31 mouse cellular contexts compared by ENCODE assay signal in genomic region chr12:26086923-26087322, GRCm38 (mm10).
DNase-seq lines count a peak whose midpoint lies in the region; ATAC-seq and TF ChIP-seq lines count a peak whose summit lies in the region.
"Had no signal": no experiment of that assay in that cellular context is flagged by ENCODE, and none has a peak within 500 bp of the region (broad histone marks: within the 10 kb centered on the region; RNA-seq: fewer than 3 reads in every experiment).

No protein-coding gene starts in this region.

- H3K27ac ChIP-seq in left cerebral cortex, adult 2 months: peak overlapping the region; percentile 79; the same call in 1 of the 2 replicates
- H3K27ac ChIP-seq in CH12.LX (ENCODE audit: insufficient read depth, low read depth): no peak overlapping the region
- H3K27ac ChIP-seq: embryonic facial prominence, embryonic 13.5 days; heart, embryonic 10.5 days; heart, embryonic 15.5 days; hindbrain, embryonic 12.5 days; hindbrain, postnatal 0 days; intestine, embryonic 15.5 days; liver, embryonic 14.5 days; macrophage; midbrain, embryonic 13.5 days; neural tube, embryonic 13.5 days had no signal

- no peak for TF ChIP-seq EP300 in CH12.LX (IDR thresholded peaks at IDR 0.05; ENCODE audit: low read length)

- in situ Hi-C loops in CH12.LX (cut with MboI; ENCODE audit: low pct_ligation_motif_present, low pct_unique_long_range_greater_than_20kb, low sequenced_read_pairs): no loop called here

- no peak for TF ChIP-seq CTCF in left cerebral cortex, adult 2 months (IDR thresholded peaks at IDR 0.05)
- no peak for TF ChIP-seq CTCF in CH12.LX (conservative IDR thresholded peaks at IDR 0.05 in 1 of 2, IDR thresholded peaks at IDR 0.05 in 1 of 2; ENCODE audit: low read depth in 2 of 2, low read length in 2 of 2)

- no peaks in the 10 kb centered on the region for H3K79me2 ChIP-seq in CH12.LX (replicated peaks; ENCODE audit: control insufficient read depth, extremely low read depth, insufficient read depth, poor library complexity, severe bottlenecking)

- no peaks in the 10 kb centered on the region for H3K27me3 ChIP-seq in CH12.LX (replicated peaks)
- H3K27me3 ChIP-seq: embryonic facial prominence, embryonic 13.5 days; heart, embryonic 15.5 days; hindbrain, embryonic 12.5 days; intestine, embryonic 15.5 days; midbrain, embryonic 13.5 days; neural tube, embryonic 13.5 days had no signal

- no peak for TF ChIP-seq RAD21 in CH12.LX (IDR thresholded peaks at IDR 0.05; ENCODE audit: low read depth, low read length)

- dilution Hi-C loops in CH12.LX (cut with MboI; ENCODE audit: extremely low pct_ligation_motif_present, extremely low pct_unique_long_range_greater_than_20kb, low sequenced_read_pairs): no loop called here

- H3K36me3 ChIP-seq in CH12.LX (replicated peaks in 1 of 2; ENCODE audit: control insufficient read depth in 1 of 2, insufficient read depth in 1 of 2, low read length in 1 of 2): no peaks in the 10 kb centered on the region
- H3K36me3 ChIP-seq: embryonic facial prominence, embryonic 13.5 days; G1E; heart, embryonic 10.5 days; heart, embryonic 15.5 days; hindbrain, embryonic 12.5 days; intestine, embryonic 15.5 days; midbrain, embryonic 13.5 days; neural tube, embryonic 13.5 days had no signal

- H3K4me2 ChIP-seq in CH12.LX (ENCODE audit: insufficient read depth, low read depth, poor library complexity, severe bottlenecking): peak overlapping the region; percentile 84
- H3K4me2 ChIP-seq: embryonic facial prominence, embryonic 13.5 days; heart, embryonic 15.5 days; hindbrain, embryonic 12.5 days; intestine, embryonic 15.5 days; midbrain, embryonic 13.5 days; neural tube, embryonic 13.5 days had no signal

- no peak for TF ChIP-seq POLR2A in CH12.LX (IDR thresholded peaks at IDR 0.05; ENCODE audit: low read depth, low read length)

- peak overlapping the region; percentile 70 for H3K9ac ChIP-seq in CH12.LX (ENCODE audit: insufficient read depth, low read depth)
- H3K9ac ChIP-seq: embryonic facial prominence, embryonic 13.5 days; heart, embryonic 15.5 days; hindbrain, embryonic 12.5 days; intestine, embryonic 15.5 days; liver, embryonic 14.5 days; midbrain, embryonic 13.5 days; neural tube, embryonic 13.5 days had no signal

- peaks cover 5% of the 10 kb centered on the region for H3K9me3 ChIP-seq in CH12.LX (replicated peaks; ENCODE audit: low read length)
- H3K9me3 ChIP-seq: embryonic facial prominence, embryonic 13.5 days; heart, embryonic 10.5 days; heart, embryonic 15.5 days; hindbrain, embryonic 12.5 days; intestine, embryonic 15.5 days; midbrain, embryonic 13.5 days; neural tube, embryonic 13.5 days had no signal

- no peak overlapping the region for H3K4me3 ChIP-seq in left cerebral cortex, adult 2 months
- H3K4me3 ChIP-seq in CH12.LX (replicated peaks in 1 of 3; ENCODE audit: low read depth in 2 of 3, low read length in 2 of 3, poor library complexity in 1 of 3): peak overlapping the region in 1 of 3 experiments; percentile 18
- H3K4me3 ChIP-seq: embryonic facial prominence, embryonic 13.5 days; heart, embryonic 10.5 days; heart, embryonic 15.5 days; hindbrain, embryonic 12.5 days; intestine, embryonic 15.5 days; midbrain, embryonic 13.5 days; neural tube, embryonic 13.5 days had no signal

- peaks cover 9 to 14% of the 10 kb centered on the region in 2 experiments; a peak in 2 of 4 replicates for H3K4me1 ChIP-seq in CH12.LX (ENCODE audit: control insufficient read depth in 1 of 2, insufficient read depth in 2 of 2)
- H3K4me1 ChIP-seq: embryonic facial prominence, embryonic 13.5 days; heart, embryonic 10.5 days; heart, embryonic 15.5 days; hindbrain, embryonic 12.5 days; intestine, embryonic 15.5 days; midbrain, embryonic 13.5 days; neural tube, embryonic 13.5 days had no signal

- intact Hi-C loops in left cerebral cortex, adult 2 months (cut with DNase I): loop anchor here (1.0 to 10.0 kb wide), 5 partner anchors 44 to 900 kb away; no protein-coding TSS in a partner anchor

- peak; percentile 60 for DNase-seq in heart, adult 11 months
- no peak for DNase-seq in heart, adult 18-20 months
- DNase-seq in left cerebral cortex, adult 2 months (ENCODE audit: extremely low spot score in 1 of 2, low spot score in 2 of 2): no peak
- DNase-seq in left cerebral cortex, adult 18-20 months (ENCODE audit: low spot score in 2 of 2): no peak
- DNase-seq in CH12.LX (ENCODE audit: extremely low read depth): peak; percentile 1
- peak; percentile 80 for DNase-seq in brain, adult 2 months (ENCODE audit: low read depth, low spot score)
- DNase-seq: adrenal gland, adult 8-10 months; B cell, adult 2 months; cerebellum, adult 11-12 months; cerebellum, adult 9-11 months; gastrocnemius, postnatal 10 days; kidney, adult 2 months; kidney, postnatal 36 days; liver; lung, adult 2 months; lung, postnatal 10 days; spleen, adult 18-20 months; thymus, adult 18-20 months; thymus, postnatal 36 days had no signal

- ATAC-seq in CD4-positive, CD25-positive, alpha-beta regulatory T cell, adult 4 months: no peak
- ATAC-seq: hindbrain, postnatal 0 days; intestine, embryonic 15.5 days; midbrain, embryonic 13.5 days had no signal

TF ChIP-seq in CH12.LX, 34 proteins besides CTCF, POLR2A, EP300 and RAD21:
- no peak for TF ChIP-seq ZKSCAN1 (IDR thresholded peaks at IDR 0.05; ENCODE audit: borderline replicate concordance, low read depth, low read length)
- no peak for TF ChIP-seq NRF1 (IDR thresholded peaks at IDR 0.05; ENCODE audit: low read depth, low read length)
- no peak for TF ChIP-seq IRF4 (IDR thresholded peaks at IDR 0.05; ENCODE audit: low read depth, low read length)
- TF ChIP-seq CHD2 (IDR thresholded peaks at IDR 0.05; ENCODE audit: low read length): no peak
- no peak for TF ChIP-seq MEF2A (IDR thresholded peaks at IDR 0.05; ENCODE audit: borderline replicate concordance, low read depth, low read length)
- no peak for TF ChIP-seq MAFK (IDR thresholded peaks at IDR 0.05; ENCODE audit: insufficient replicate concordance, low read length)
- TF ChIP-seq MXI1 (IDR thresholded peaks at IDR 0.05; ENCODE audit: low read depth, low read length): no peak
- no peak for TF ChIP-seq MYC (IDR thresholded peaks at IDR 0.05; ENCODE audit: low read depth, low read length)
- TF ChIP-seq BHLHE40 (IDR thresholded peaks at IDR 0.05; ENCODE audit: low read depth, low read length): no peak
- no peak for TF ChIP-seq MAZ (IDR thresholded peaks at IDR 0.05; ENCODE audit: low read depth, low read length)

Comparison
In these comparisons a context has a peak if more than half of its experiments do, and no peak if none do; other contexts are left out.
1. DNase-seq: peak in heart, adult 11 months (single experiment), CH12.LX (single experiment) and brain, adult 2 months (single experiment); none in heart, adult 18-20 months (0 of 2), left cerebral cortex, adult 2 months (0 of 2) and left cerebral cortex, adult 18-20 months (0 of 2).